Mouse (Mus musculus) hematopoietic stem cell, adult 5-6 weeks (primary cell): ENCODE data around the gene Tmem128. TPM values are rescaled to one million over a fixed set of nuclear protein-coding genes. Genes with fewer than 3 reads are reported as not detected.

Experiments used
- total RNA-seq: library from RNA; stranded (forward); fragments of 172-1452, 232-1000 nt; gene quantifications from 2 replicates; pipeline ENCODE4 v1.2.3, GENCODE M21; 2017

Tmem128 gene
- total RNA-seq, 1 experiment from 2014 or later, result 28.4 TPM

Other genes with a start within 250 kb of the Tmem128 start
- 28.5 and 43.0 TPM in 2 replicates for gene Stx18, start 221.4 kb upstream of the Tmem128 start, total RNA-seq
- 8.4 and 16.8 TPM in 2 replicates for gene Nsg1, start 100.3 kb upstream of the Tmem128 start, total RNA-seq
- 9.4 and 12.1 TPM in 2 replicates for gene Zbtb49, start 39.7 kb upstream of the Tmem128 start, total RNA-seq
- 78.9 and 93.0 TPM in 2 replicates for gene Lyar, start 39.7 kb upstream of the Tmem128 start, total RNA-seq
- not detected in 2 replicates for gene Otop1, start 15.8 kb downstream of the Tmem128 start, total RNA-seq
- gene Drd5, start 59.2 kb downstream of the Tmem128 start, total RNA-seq, result not detected in 2 replicates
- 6.7 and 10.2 TPM in 2 replicates for gene Slc2a9, start 243.0 kb downstream of the Tmem128 start, total RNA-seq